Mouse (Mus musculus): ENCODE data around the gene Map3k9. TPM values are rescaled to one million over a fixed set of nuclear protein-coding genes. Genes with fewer than 3 reads are reported as not detected.

Map3k9 gene
- polyA plus RNA-seq, 1 experiment from 2014 or later, result 1.3 TPM

- Histone ChIP-seq H3K4me1 (peaks cover 6% of the 10 kb centered on the region; the same call in 1 of the 2 replicates), H3K4me2 (no peak overlapping the region), H3K4me3 (no peak overlapping the region), H3K9me3 (no peaks in the 10 kb centered on the region), H3K27me3 (no peaks in the 10 kb centered on the region), H3K9ac (no peak overlapping the region), H3K27ac (no peak overlapping the region), H3K36me3 (no peaks in the 10 kb centered on the region)
- 38% methylated on average over 4 of the region's 4 CpGs for WGBS
- ATAC-seq (ENCODE audit: insufficient number of reproducible peaks, insufficient read depth, low FRiP score, low TSS enrichment, low read depth), result no peak
These were observed 32.9 kb downstream of the Map3k9 start for GRCm38 (mm10) chr12:81748021-81748576.

- no peaks in the 10 kb centered on the region for H3K9me3 ChIP-seq
- no peak overlapping the region for H3K9ac ChIP-seq
- no peaks in the 10 kb centered on the region for H3K36me3 ChIP-seq
- no peak for ATAC-seq (ENCODE audit: insufficient number of reproducible peaks, insufficient read depth, low FRiP score, low TSS enrichment, low read depth)
- no peaks in the 10 kb centered on the region for H3K27me3 ChIP-seq
- H3K4me1 ChIP-seq, result peaks cover 6% of the 10 kb centered on the region; the same call in 1 of the 2 replicates
- H3K4me2 ChIP-seq, result no peak overlapping the region
- no peak overlapping the region for H3K4me3 ChIP-seq
- H3K27ac ChIP-seq, result no peak overlapping the region
- 64% methylated on average over 9 of the region's 9 CpGs for WGBS
These were observed 34.5 kb downstream of the Map3k9 start for GRCm38 (mm10) chr12:81746400-81747024.

GRCm38 (mm10) chr12:81735246-81736070 lies 45.5 kb downstream of the Map3k9 start:
- Histone ChIP-seq H3K4me2 (no peak overlapping the region), H3K36me3 (no peaks in the 10 kb centered on the region), H3K9me3 (no peaks in the 10 kb centered on the region), H3K4me1 (no peaks in the 10 kb centered on the region), H3K4me3 (no peak overlapping the region), H3K27ac (no peak overlapping the region), H3K9ac (no peak overlapping the region), H3K27me3 (no peaks in the 10 kb centered on the region)
- no peak for ATAC-seq (ENCODE audit: insufficient number of reproducible peaks, insufficient read depth, low FRiP score, low TSS enrichment, low read depth)
- WGBS, result 79% methylated on average over 11 of the region's 11 CpGs

GRCm38 (mm10) chr12:81726246-81726822 lies 54.6 kb downstream of the Map3k9 start:
- Histone ChIP-seq H3K27me3 (no peaks in the 10 kb centered on the region), H3K4me3 (no peak overlapping the region), H3K9me3 (no peaks in the 10 kb centered on the region), H3K4me2 (no peak overlapping the region), H3K4me1 (no peaks in the 10 kb centered on the region), H3K27ac (no peak overlapping the region), H3K9ac (no peak overlapping the region), H3K36me3 (peaks cover 7% of the 10 kb centered on the region; the same call in 1 of the 2 replicates)
- WGBS, result 82% methylated on average over 8 of the region's 8 CpGs
- no peak for ATAC-seq (ENCODE audit: insufficient number of reproducible peaks, insufficient read depth, low FRiP score, low TSS enrichment, low read depth)

GRCm38 (mm10) chr12:81724776-81725175 lies 56.2 kb downstream of the Map3k9 start:
- H3K27ac ChIP-seq, result no peak overlapping the region
- H3K4me3 ChIP-seq, result no peak overlapping the region
- H3K36me3 ChIP-seq, result peaks cover 7% of the 10 kb centered on the region; the same call in 1 of the 2 replicates
- no peaks in the 10 kb centered on the region for H3K9me3 ChIP-seq
- H3K27me3 ChIP-seq, result no peaks in the 10 kb centered on the region
- ATAC-seq (ENCODE audit: insufficient number of reproducible peaks, insufficient read depth, low FRiP score, low TSS enrichment, low read depth), result no peak
- no peak overlapping the region for H3K4me2 ChIP-seq
- H3K4me1 ChIP-seq, result no peaks in the 10 kb centered on the region
- H3K9ac ChIP-seq, result no peak overlapping the region
- 90% methylated on average over 6 of the region's 6 CpGs for WGBS

- H3K27ac ChIP-seq, result no peak overlapping the region
- 85% methylated on average over 7 of the region's 7 CpGs for WGBS
- no peaks in the 10 kb centered on the region for H3K27me3 ChIP-seq
- H3K4me1 ChIP-seq, result no peaks in the 10 kb centered on the region
- H3K36me3 ChIP-seq, result peaks cover 7% of the 10 kb centered on the region; the same call in 1 of the 2 replicates
- no peak overlapping the region for H3K4me3 ChIP-seq
- no peak overlapping the region for H3K9ac ChIP-seq
- H3K4me2 ChIP-seq, result no peak overlapping the region
- no peak for ATAC-seq (ENCODE audit: insufficient number of reproducible peaks, insufficient read depth, low FRiP score, low TSS enrichment, low read depth)
- no peaks in the 10 kb centered on the region for H3K9me3 ChIP-seq
These were observed 57.6 kb downstream of the Map3k9 start for GRCm38 (mm10) chr12:81723375-81723774.

GRCm38 (mm10) chr12:81719715-81720114 lies 61.3 kb downstream of the Map3k9 start:
- no peak for ATAC-seq (ENCODE audit: insufficient number of reproducible peaks, insufficient read depth, low FRiP score, low TSS enrichment, low read depth)
- WGBS, result 94% methylated on average over 8 of the region's 8 CpGs

GRCm38 (mm10) chr12:81719161-81719560 lies 61.8 kb downstream of the Map3k9 start:
- Histone ChIP-seq H3K9ac (no peak overlapping the region), H3K4me2 (no peak overlapping the region), H3K36me3 (0 out of 2 replicates have a peak, but pooled peaks cover 2% of the 10 kb centered on the region), H3K27ac (no peak overlapping the region), H3K9me3 (no peaks in the 10 kb centered on the region), H3K4me1 (no peaks in the 10 kb centered on the region), H3K27me3 (no peaks in the 10 kb centered on the region), H3K4me3 (no peak overlapping the region)
- 63% methylated on average over 5 of the region's 5 CpGs for WGBS
- ATAC-seq (ENCODE audit: insufficient number of reproducible peaks, insufficient read depth, low FRiP score, low TSS enrichment, low read depth), result no peak

More at GRCm38 (mm10) chr12:81719715-81720114, 61.3 kb downstream of the Map3k9 start:
- Histone ChIP-seq H3K4me1 (no peaks in the 10 kb centered on the region), H3K36me3 (peaks cover 7% of the 10 kb centered on the region; the same call in 1 of the 2 replicates), H3K27me3 (no peaks in the 10 kb centered on the region), H3K4me2 (no peak overlapping the region), H3K9me3 (no peaks in the 10 kb centered on the region), H3K4me3 (no peak overlapping the region), H3K27ac (no peak overlapping the region), H3K9ac (no peak overlapping the region)

- H3K36me3 ChIP-seq, result no peaks in the 10 kb centered on the region
- no peaks in the 10 kb centered on the region for H3K27me3 ChIP-seq
- H3K9ac ChIP-seq, result no peak overlapping the region
- H3K4me3 ChIP-seq, result no peak overlapping the region
- no peak for ATAC-seq (ENCODE audit: insufficient number of reproducible peaks, insufficient read depth, low FRiP score, low TSS enrichment, low read depth)
- WGBS, result 76% methylated on average over 4 of the region's 4 CpGs
- no peaks in the 10 kb centered on the region for H3K9me3 ChIP-seq
- no peaks in the 10 kb centered on the region for H3K4me1 ChIP-seq
- H3K4me2 ChIP-seq, result no peak overlapping the region
- no peak overlapping the region for H3K27ac ChIP-seq
These were observed 68.4 kb downstream of the Map3k9 start for GRCm38 (mm10) chr12:81712618-81713017.

- H3K4me1 ChIP-seq, result no peaks in the 10 kb centered on the region
- WGBS, result 0% methylated on average over 1 of the region's 1 CpGs
- H3K4me3 ChIP-seq, result no peak overlapping the region
- no peak overlapping the region for H3K9ac ChIP-seq
- H3K4me2 ChIP-seq, result no peak overlapping the region
- H3K27ac ChIP-seq, result no peak overlapping the region
- ATAC-seq (ENCODE audit: insufficient number of reproducible peaks, insufficient read depth, low FRiP score, low TSS enrichment, low read depth), result no peak
- H3K27me3 ChIP-seq, result no peaks in the 10 kb centered on the region
- H3K9me3 ChIP-seq, result no peaks in the 10 kb centered on the region
- H3K36me3 ChIP-seq, result no peaks in the 10 kb centered on the region
These were observed 78.1 kb downstream of the Map3k9 start for GRCm38 (mm10) chr12:81702903-81703302.

- H3K27ac ChIP-seq, result no peak overlapping the region
- H3K4me2 ChIP-seq, result no peak overlapping the region
- no peaks in the 10 kb centered on the region for H3K9me3 ChIP-seq
- H3K4me3 ChIP-seq, result no peak overlapping the region
- ATAC-seq (ENCODE audit: insufficient number of reproducible peaks, insufficient read depth, low FRiP score, low TSS enrichment, low read depth), result no peak
- no peaks in the 10 kb centered on the region for H3K27me3 ChIP-seq
- WGBS, result 31% methylated on average over 4 of the region's 4 CpGs
- no peaks in the 10 kb centered on the region for H3K4me1 ChIP-seq
- H3K36me3 ChIP-seq, result no peaks in the 10 kb centered on the region
- H3K9ac ChIP-seq, result no peak overlapping the region
These were observed 83.0 kb downstream of the Map3k9 start for GRCm38 (mm10) chr12:81698011-81698410.
